ENCODE assay signal across 8 mouse cellular contexts in the genomic region with DNA sequence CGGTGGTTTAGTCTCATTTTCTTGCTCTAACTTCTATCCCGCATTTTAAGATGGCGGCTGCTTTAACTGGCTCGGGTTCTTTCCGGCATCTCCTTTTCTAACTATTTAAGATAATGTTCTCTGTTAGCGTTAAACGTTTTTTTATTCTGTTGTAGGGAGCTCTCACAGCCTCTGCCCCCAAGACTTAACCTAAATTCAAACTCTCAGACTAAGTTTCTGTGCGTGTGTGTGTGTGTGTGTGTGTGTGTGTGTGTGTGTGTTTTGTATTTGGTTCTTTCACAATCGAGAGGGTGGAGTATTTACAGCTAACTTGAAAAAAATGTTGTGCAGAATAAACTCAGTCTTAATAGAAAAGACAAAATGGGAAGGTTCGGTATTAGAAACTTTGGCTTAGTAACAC. TPM values are rescaled to one million over a fixed set of nuclear protein-coding genes. Genes with fewer than 3 reads are reported as not detected.
DNase-seq lines count a peak whose midpoint lies in the region; ATAC-seq and TF ChIP-seq lines count a peak whose summit lies in the region.

No protein-coding gene starts in this region.

- DNase-seq in kidney, postnatal 25 days = no peak
- peak; percentile 65 for DNase-seq in adipocyte (ENCODE audit: low spot score)
- DNase-seq in liver, postnatal 0 days = peak; percentile 44
- no peak for DNase-seq in cerebellum, adult 8-10 months
- no peak for DNase-seq in right cerebral cortex, postnatal 14 days
- no peak for DNase-seq in left cerebral cortex, postnatal 4 days

- no peak for TF ChIP-seq EP300 in liver, postnatal 0 days (IDR thresholded peaks at IDR 0.05; ENCODE audit: low read depth)

- ATAC-seq in kidney, embryonic 16.5 days (ENCODE audit: low FRiP score, low TSS enrichment) = no peak
- ATAC-seq in forebrain, embryonic 16.5 days = no peak
- ATAC-seq in liver, postnatal 0 days = no peak

- H3K9ac ChIP-seq in kidney, embryonic 16.5 days (replicated peaks; ENCODE audit: low read length) = peak overlapping the region; percentile 99
- H3K9ac ChIP-seq in forebrain, embryonic 16.5 days (replicated peaks; ENCODE audit: low read depth, low read length) = peak overlapping the region; percentile 94
- H3K9ac ChIP-seq in liver, postnatal 0 days (replicated peaks) = peak overlapping the region; percentile 98

- H3K36me3 ChIP-seq in kidney, embryonic 16.5 days (ENCODE audit: insufficient read depth, low read length) = peaks cover 3% of the 10 kb centered on the region; the same call in 1 of the 2 replicates
- H3K36me3 ChIP-seq in forebrain, embryonic 16.5 days (ENCODE audit: control insufficient read depth, insufficient read depth) = peaks cover 2% of the 10 kb centered on the region; the same call in 1 of the 2 replicates
- peaks cover 28% of the 10 kb centered on the region for H3K36me3 ChIP-seq in liver, postnatal 0 days (replicated peaks; ENCODE audit: insufficient read depth, low read length)

- H3K4me3 ChIP-seq in kidney, embryonic 16.5 days (ENCODE audit: low read length) = peak overlapping the region; percentile 64
- H3K4me3 ChIP-seq in forebrain, embryonic 16.5 days (replicated peaks; ENCODE audit: low read length) = peak overlapping the region; percentile 71
- peak overlapping the region; percentile 78 for H3K4me3 ChIP-seq in liver, postnatal 0 days (ENCODE audit: low read depth, low read length)

- no peak for TF ChIP-seq CTCF in liver, postnatal 0 days (IDR thresholded peaks at IDR 0.05; ENCODE audit: low read depth)

- H3K27ac ChIP-seq in kidney, embryonic 16.5 days (ENCODE audit: low read length) = no peak overlapping the region
- no peak overlapping the region for H3K27ac ChIP-seq in forebrain, embryonic 16.5 days (ENCODE audit: low read length)
- peak overlapping the region; percentile 100 for H3K27ac ChIP-seq in liver, postnatal 0 days (ENCODE audit: low read depth)

- WGBS in kidney, embryonic 16.5 days = 20% methylated on average over 10 of the region's 10 CpGs
- 35% methylated on average over 10 of the region's 10 CpGs for WGBS in forebrain, embryonic 16.5 days
- WGBS in liver, postnatal 0 days (ENCODE audit: insufficient replicate concordance) = 29% methylated on average over 10 of the region's 10 CpGs

- H3K4me1 ChIP-seq in kidney, embryonic 16.5 days (ENCODE audit: insufficient read depth, low read length) = peaks cover 19% of the 10 kb centered on the region
- H3K4me1 ChIP-seq in forebrain, embryonic 16.5 days (replicated peaks; ENCODE audit: control insufficient read depth, insufficient read depth, low read length) = peaks cover 21% of the 10 kb centered on the region
- H3K4me1 ChIP-seq in liver, postnatal 0 days (ENCODE audit: insufficient read depth) = peaks cover 10% of the 10 kb centered on the region; the same call in 1 of the 2 replicates

- intact Hi-C loops in left cerebral cortex, postnatal 4 days (cut with DNase I) = no loop called here

- no peaks in the 10 kb centered on the region for H3K9me3 ChIP-seq in kidney, embryonic 16.5 days (ENCODE audit: low read length)
- no peaks in the 10 kb centered on the region for H3K9me3 ChIP-seq in forebrain, embryonic 16.5 days (ENCODE audit: control insufficient read depth, low read length)
- no peaks in the 10 kb centered on the region for H3K9me3 ChIP-seq in liver, postnatal 0 days (ENCODE audit: low read length)

- H3K27me3 ChIP-seq in kidney, embryonic 16.5 days (ENCODE audit: insufficient read depth, low read length) = no peaks in the 10 kb centered on the region
- H3K27me3 ChIP-seq in forebrain, embryonic 16.5 days (replicated peaks; ENCODE audit: control insufficient read depth, insufficient read depth, low read length) = no peaks in the 10 kb centered on the region
- H3K27me3 ChIP-seq in liver, postnatal 0 days (ENCODE audit: insufficient read depth, low read length) = no peaks in the 10 kb centered on the region

- peak overlapping the region; percentile 95 for H3K4me2 ChIP-seq in kidney, embryonic 16.5 days (replicated peaks; ENCODE audit: low read depth, low read length)
- peak overlapping the region; percentile 92 for H3K4me2 ChIP-seq in forebrain, embryonic 16.5 days (ENCODE audit: low read length)
- H3K4me2 ChIP-seq in liver, postnatal 0 days (ENCODE audit: low read depth, low read length) = peak overlapping the region; percentile 71

RNA-seq across cellular contexts. Expression of gene Ube2d3, which starts 2.7 kb away (rescaled TPM):
- 524 and 536 TPM in 2 replicates for polyA plus RNA-seq in kidney, embryonic 16.5 days (2015; fragmentation: Nextera tagmentation; extraction: Ambion mirVana)
- 383 and 423 TPM in 2 replicates for polyA plus RNA-seq in forebrain, embryonic 16.5 days (2015; fragmentation: Nextera tagmentation; extraction: Ambion mirVana)
- polyA plus RNA-seq in liver, postnatal 0 days (2015; fragmentation: Nextera tagmentation; extraction: Ambion mirVana) = 298 and 303 TPM in 2 replicates
- 100 to 1,000 TPM; 250 to 270 TPM for total RNA-seq in left cerebral cortex, postnatal 4 days (2021)

RNA-seq across cellular contexts. Expression of gene Cisd2, which starts 16.9 kb away (rescaled TPM):
- 70.2 and 74.5 TPM in 2 replicates for polyA plus RNA-seq in kidney, embryonic 16.5 days (2015; fragmentation: Nextera tagmentation; extraction: Ambion mirVana)
- polyA plus RNA-seq in forebrain, embryonic 16.5 days (2015; fragmentation: Nextera tagmentation; extraction: Ambion mirVana) = 63.7 and 72.5 TPM in 2 replicates
- polyA plus RNA-seq in liver, postnatal 0 days (2015; fragmentation: Nextera tagmentation; extraction: Ambion mirVana) = 24.9 and 26.6 TPM in 2 replicates
- total RNA-seq in left cerebral cortex, postnatal 4 days (2021) = 10 to 100 TPM; 31.8 to 33.4 TPM

RNA-seq across cellular contexts. Expression of gene Manba, which starts 44.8 kb away (rescaled TPM):
- 36.5 and 39.6 TPM in 2 replicates for polyA plus RNA-seq in kidney, embryonic 16.5 days (2015; fragmentation: Nextera tagmentation; extraction: Ambion mirVana)
- 4.3 and 4.6 TPM in 2 replicates for polyA plus RNA-seq in forebrain, embryonic 16.5 days (2015; fragmentation: Nextera tagmentation; extraction: Ambion mirVana)
- 7.3 and 8.0 TPM in 2 replicates for polyA plus RNA-seq in liver, postnatal 0 days (2015; fragmentation: Nextera tagmentation; extraction: Ambion mirVana)
- total RNA-seq in left cerebral cortex, postnatal 4 days (2021) = 1 to 10 TPM; 4.9 to 5.6 TPM

Comparison
In these comparisons a context has a peak if more than half of its experiments do, and no peak if none do; other contexts are left out.
1. DNase-seq: peak in adipocyte (single experiment) and liver, postnatal 0 days (single experiment); none in kidney, postnatal 25 days (0 of 2), cerebellum, adult 8-10 months (single experiment), right cerebral cortex, postnatal 14 days (single experiment) and left cerebral cortex, postnatal 4 days (single experiment).
2. Peak in every context shown above with its lines, with median percentiles within 50 percentile points of each other: H3K4me2 ChIP-seq, H3K4me3 ChIP-seq and H3K9ac ChIP-seq.